Mouse (Mus musculus): ENCODE measurements around the gene Stat5a.

Gene Stat5a

GRCm38 (mm10) chr11:100863141-100863540 lies 4.0 kb downstream of the Stat5a start:
- DNase-seq, result no peak

GRCm38 (mm10) chr11:100865618-100866017 lies 6.5 kb downstream of the Stat5a start:
- no peak for DNase-seq

GRCm38 (mm10) chr11:100870256-100870967 lies 11.3 kb downstream of the Stat5a start:
- no peak for DNase-seq

- DNase-seq, result no peak
Measured at GRCm38 (mm10) chr11:100870968-100871350, 11.8 kb downstream of the Stat5a start.

- peak in 1 of 2 experiments; percentile 33 for DNase-seq
Measured at GRCm38 (mm10) chr11:100875761-100876160, 16.6 kb downstream of the Stat5a start.

- DNase-seq, result no peak
Measured at GRCm38 (mm10) chr11:100879321-100880078, 20.3 kb downstream of the Stat5a start.

GRCm38 (mm10) chr11:100883640-100884039 lies 24.5 kb downstream of the Stat5a start:
- no peak for DNase-seq

GRCm38 (mm10) chr11:100885472-100885871 lies 26.3 kb downstream of the Stat5a start:
- no peak for DNase-seq

- DNase-seq, result no peak
Measured at GRCm38 (mm10) chr11:100886188-100886740, 27.1 kb downstream of the Stat5a start.

GRCm38 (mm10) chr11:100887236-100887635 lies 28.1 kb downstream of the Stat5a start:
- no peak for DNase-seq

GRCm38 (mm10) chr11:100887764-100888163 lies 28.6 kb downstream of the Stat5a start:
- DNase-seq, result no peak

GRCm38 (mm10) chr11:100888348-100888820 lies 29.2 kb downstream of the Stat5a start:
- no peak for DNase-seq

- DNase-seq, result no peak
Measured at GRCm38 (mm10) chr11:100890481-100890880, 31.3 kb downstream of the Stat5a start.

GRCm38 (mm10) chr11:100891256-100892123 lies 32.3 kb downstream of the Stat5a start:
- no peak for DNase-seq

GRCm38 (mm10) chr11:100892435-100892834 lies 33.3 kb downstream of the Stat5a start:
- no peak for DNase-seq

- peak; percentile 93 to 94 for DNase-seq
Measured at GRCm38 (mm10) chr11:100893482-100893881, 34.3 kb downstream of the Stat5a start.

- no peak for DNase-seq
Measured at GRCm38 (mm10) chr11:100894146-100894918, 35.2 kb downstream of the Stat5a start.

- no peak for DNase-seq
Measured at GRCm38 (mm10) chr11:100896078-100896477, 36.9 kb downstream of the Stat5a start.

- DNase-seq, result no peak
Measured at GRCm38 (mm10) chr11:100897294-100898231, 38.4 kb downstream of the Stat5a start.

- no peak for DNase-seq
Measured at GRCm38 (mm10) chr11:100898441-100899199, 39.5 kb downstream of the Stat5a start.
